8 mouse cellular contexts compared by ENCODE assay signal in the genomic region with DNA sequence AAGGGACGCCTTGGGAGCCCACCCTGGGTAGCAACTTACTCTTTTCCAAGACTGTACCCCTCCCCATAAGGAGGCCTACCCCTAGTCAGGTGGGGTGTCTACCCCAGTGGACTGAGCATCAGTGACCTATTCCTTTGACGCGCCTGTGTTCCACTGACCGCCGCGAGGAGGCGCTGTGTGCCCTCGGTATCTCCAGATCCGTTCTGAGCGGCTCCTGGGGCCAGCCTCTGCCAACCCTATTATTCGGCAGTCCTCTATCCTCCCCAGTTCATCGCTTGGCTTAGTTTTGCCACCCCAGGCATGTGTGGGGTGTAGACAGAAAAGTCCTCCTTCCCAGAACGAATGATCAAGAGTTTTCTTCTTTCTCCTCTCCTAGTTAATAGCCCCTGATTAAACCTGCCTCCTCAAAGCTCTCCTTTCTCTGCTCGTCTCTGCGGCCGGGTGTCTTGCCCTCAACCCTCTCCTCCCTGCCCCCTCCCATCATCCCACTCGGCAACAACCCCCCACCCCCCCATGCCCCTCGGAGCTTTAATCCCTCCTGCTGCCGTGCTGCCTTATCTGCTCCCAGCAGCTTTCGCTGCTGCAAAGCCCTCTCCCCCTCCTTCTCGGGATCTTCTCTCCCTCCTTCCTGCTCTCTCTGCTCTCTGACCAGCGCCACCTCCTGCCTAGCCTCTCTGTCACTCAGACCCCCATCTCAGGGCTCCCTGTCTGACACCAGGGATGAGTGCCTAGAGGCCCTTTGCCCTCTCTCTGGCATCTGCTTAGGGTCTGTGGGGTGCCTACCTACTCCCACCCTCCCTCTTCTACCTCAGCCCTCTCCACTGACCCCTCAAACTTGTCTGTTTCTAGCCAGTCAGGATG. TPM values are rescaled to one million over a fixed set of nuclear protein-coding genes. Genes with fewer than 3 reads are reported as not detected.
DNase-seq lines count a peak whose midpoint lies in the region; ATAC-seq and TF ChIP-seq lines count a peak whose summit lies in the region.

No protein-coding gene starts in this region.

- no peak overlapping the region for H3K9ac ChIP-seq in intestine, embryonic 14.5 days (ENCODE audit: low read length)
- H3K9ac ChIP-seq in midbrain, embryonic 11.5 days (ENCODE audit: low read length) = peak overlapping the region; percentile 41

- peaks cover 50% of the 10 kb centered on the region for H3K27me3 ChIP-seq in intestine, embryonic 14.5 days (replicated peaks; ENCODE audit: control insufficient read depth, insufficient read depth, low read length)
- H3K27me3 ChIP-seq in limb, embryonic 10.5 days (ENCODE audit: low read depth, poor library complexity, severe bottlenecking) = peaks cover 91% of the 10 kb centered on the region
- H3K27me3 ChIP-seq in midbrain, embryonic 11.5 days (ENCODE audit: control insufficient read depth, insufficient read depth, low read length) = peaks cover 16% of the 10 kb centered on the region
- H3K27me3 ChIP-seq in spleen, adult 2 months (ENCODE audit: control insufficient read depth, insufficient read depth, low read length) = peaks cover 26% of the 10 kb centered on the region

- H3K4me2 ChIP-seq in intestine, embryonic 14.5 days (ENCODE audit: low read length) = peak overlapping the region; percentile 49
- H3K4me2 ChIP-seq in midbrain, embryonic 11.5 days = peak overlapping the region; percentile 40

- H3K27ac ChIP-seq in intestine, embryonic 14.5 days (ENCODE audit: low read depth) = 0 out of 2 replicates have a peak overlapping the region, but pooled peaks have one; percentile 22
- peak overlapping the region; percentile 65 for H3K27ac ChIP-seq in limb, embryonic 10.5 days
- peak overlapping the region; percentile 91 for H3K27ac ChIP-seq in midbrain, embryonic 11.5 days (ENCODE audit: low read depth, low read length)
- no peak overlapping the region for H3K27ac ChIP-seq in spleen, adult 2 months (ENCODE audit: insufficient read depth, low read length)

- DNase-seq in ovary, postnatal 14 days (ENCODE audit: low spot score) = peak; percentile 74
- DNase-seq in ovary, adult 18-20 months (ENCODE audit: low spot score) = no peak
- peak; percentile 93 for DNase-seq in embryo, embryonic 10 days (ENCODE audit: low spot score)
- DNase-seq in gastrocnemius, postnatal 36 days = peak; percentile 67 to 76
- peak; percentile 90 for DNase-seq in intestine, embryonic 14.5 days (ENCODE audit: low spot score)
- peak; percentile 91 for DNase-seq in limb, embryonic 10.5 days (ENCODE audit: low spot score)
- peak; percentile 98 for DNase-seq in midbrain, embryonic 11.5 days (ENCODE audit: low spot score, missing footprints)
- peak; percentile 14 to 64 for DNase-seq in spleen, adult 2 months (ENCODE audit: low read depth in 1 of 2, low spot score in 2 of 2)

- peaks cover 28% of the 10 kb centered on the region for H3K4me1 ChIP-seq in intestine, embryonic 14.5 days (replicated peaks; ENCODE audit: control insufficient read depth, insufficient read depth, low read length)
- H3K4me1 ChIP-seq in limb, embryonic 10.5 days = peaks cover 91% of the 10 kb centered on the region
- peaks cover 86% of the 10 kb centered on the region for H3K4me1 ChIP-seq in midbrain, embryonic 11.5 days (ENCODE audit: control insufficient read depth, insufficient read depth, low read length)
- H3K4me1 ChIP-seq in spleen, adult 2 months (ENCODE audit: control insufficient read depth, insufficient read depth, insufficient read length) = peaks cover 14% of the 10 kb centered on the region

- no peaks in the 10 kb centered on the region for H3K36me3 ChIP-seq in intestine, embryonic 14.5 days (ENCODE audit: control insufficient read depth, insufficient read depth, low read length)
- H3K36me3 ChIP-seq in limb, embryonic 10.5 days = peaks cover 1% of the 10 kb centered on the region; the same call in 1 of the 2 replicates
- H3K36me3 ChIP-seq in midbrain, embryonic 11.5 days (ENCODE audit: control insufficient read depth, insufficient read depth, low read length) = no peaks in the 10 kb centered on the region
- 0 out of 2 replicates have a peak, but pooled peaks cover 2% of the 10 kb centered on the region for H3K36me3 ChIP-seq in spleen, adult 2 months (ENCODE audit: control insufficient read depth, insufficient read depth, low read length)

- peak overlapping the region; percentile 8 for H3K4me3 ChIP-seq in intestine, embryonic 14.5 days (ENCODE audit: low read depth, low read length)
- peak overlapping the region; percentile 41 for H3K4me3 ChIP-seq in limb, embryonic 10.5 days
- H3K4me3 ChIP-seq in midbrain, embryonic 11.5 days (ENCODE audit: low read depth, low read length) = peak overlapping the region; percentile 20
- H3K4me3 ChIP-seq in spleen, adult 2 months (ENCODE audit: extremely low read depth, insufficient read depth, insufficient read length) = no peak overlapping the region; the same call in 1 of the 2 replicates

- intact Hi-C loops in gastrocnemius, postnatal 36 days (cut with DNase I) = no loop called here

- H3K9me3 ChIP-seq in intestine, embryonic 14.5 days (ENCODE audit: control insufficient read depth, low read length) = no peaks in the 10 kb centered on the region
- no peaks in the 10 kb centered on the region for H3K9me3 ChIP-seq in limb, embryonic 10.5 days (replicated peaks)
- H3K9me3 ChIP-seq in midbrain, embryonic 11.5 days (ENCODE audit: control insufficient read depth, low read length) = no peaks in the 10 kb centered on the region

- 2% methylated on average over 22 of the region's 22 CpGs for WGBS in intestine, embryonic 14.5 days
- under 1% methylated on average over 22 of the region's 22 CpGs for WGBS in limb, embryonic 10.5 days
- under 1% methylated on average over 22 of the region's 22 CpGs for WGBS in midbrain, embryonic 11.5 days
- under 1% methylated on average over 22 of the region's 22 CpGs for WGBS in spleen, adult 2 months

- ATAC-seq in intestine, embryonic 14.5 days (replicated peaks; ENCODE audit: low FRiP score, low TSS enrichment, low read depth) = peak; percentile 25; the same call in 1 of the 2 replicates
- peak; percentile 43 for ATAC-seq in midbrain, embryonic 11.5 days (ENCODE audit: low FRiP score)

- no peak for TF ChIP-seq POLR2A in spleen, adult 2 months (IDR thresholded peaks at IDR 0.05; ENCODE audit: low read depth, low read length)

- peak; percentile 95 for TF ChIP-seq CTCF in spleen, adult 2 months (IDR thresholded peaks at IDR 0.05; ENCODE audit: extremely low read depth, insufficient read depth, insufficient read length, insufficient replicate concordance)

RNA-seq across cellular contexts. Expression of a gene that starts 4.3 kb away (rescaled TPM):
- not detected for total RNA-seq in gastrocnemius, postnatal 36 days (2021)
- polyA plus RNA-seq in intestine, embryonic 14.5 days (2014; fragmentation: Nextera tagmentation; extraction: Ambion mirVana) = 0.47 and 1.0 TPM in 2 replicates
- polyA plus RNA-seq in limb, embryonic 10.5 days (2016; fragmentation: Nextera tagmentation; extraction: Ambion mirVana) = 0.31 and 0.59 TPM in 2 replicates
- polyA plus RNA-seq in midbrain, embryonic 11.5 days (2014; fragmentation: Nextera tagmentation; extraction: Ambion mirVana) = 4.6 and 5.9 TPM in 2 replicates
- 0.02 and 0.05 TPM in 2 replicates for polyA plus RNA-seq in spleen, adult 2 months (2012; rRNA removed)

RNA-seq across cellular contexts. Expression of a gene that starts 10.3 kb away (rescaled TPM):
- total RNA-seq in gastrocnemius, postnatal 36 days (2021) = 10 to 100 TPM; 35.4 to 35.5 TPM
- 69.4 and 72.1 TPM in 2 replicates for polyA plus RNA-seq in intestine, embryonic 14.5 days (2014; fragmentation: Nextera tagmentation; extraction: Ambion mirVana)
- polyA plus RNA-seq in limb, embryonic 10.5 days (2016; fragmentation: Nextera tagmentation; extraction: Ambion mirVana) = 50.4 and 61.7 TPM in 2 replicates
- polyA plus RNA-seq in midbrain, embryonic 11.5 days (2014; fragmentation: Nextera tagmentation; extraction: Ambion mirVana) = 56.1 and 56.4 TPM in 2 replicates
- polyA plus RNA-seq in spleen, adult 2 months (2012; rRNA removed) = 85.1 and 101 TPM in 2 replicates

RNA-seq across cellular contexts. Expression of a gene that starts 33.1 kb away (rescaled TPM):
- 1 to 10 TPM; 6.2 to 7.0 TPM for total RNA-seq in gastrocnemius, postnatal 36 days (2021)
- polyA plus RNA-seq in intestine, embryonic 14.5 days (2014; fragmentation: Nextera tagmentation; extraction: Ambion mirVana) = 36.7 and 42.8 TPM in 2 replicates
- polyA plus RNA-seq in limb, embryonic 10.5 days (2016; fragmentation: Nextera tagmentation; extraction: Ambion mirVana) = 23.7 and 28.8 TPM in 2 replicates
- 15.2 and 20.8 TPM in 2 replicates for polyA plus RNA-seq in midbrain, embryonic 11.5 days (2014; fragmentation: Nextera tagmentation; extraction: Ambion mirVana)
- 30.4 and 40.6 TPM in 2 replicates for polyA plus RNA-seq in spleen, adult 2 months (2012; rRNA removed)

RNA-seq across cellular contexts. Expression of a gene that starts 33.4 kb away (rescaled TPM):
- total RNA-seq in gastrocnemius, postnatal 36 days (2021) = under 1 TPM; 0.12 to 0.26 TPM
- polyA plus RNA-seq in intestine, embryonic 14.5 days (2014; fragmentation: Nextera tagmentation; extraction: Ambion mirVana) = 1.9 and 2.6 TPM in 2 replicates
- 0.35 and 0.69 TPM in 2 replicates for polyA plus RNA-seq in limb, embryonic 10.5 days (2016; fragmentation: Nextera tagmentation; extraction: Ambion mirVana)
- 11.6 and 13.0 TPM in 2 replicates for polyA plus RNA-seq in midbrain, embryonic 11.5 days (2014; fragmentation: Nextera tagmentation; extraction: Ambion mirVana)
- 2.6 and 3.6 TPM in 2 replicates for polyA plus RNA-seq in spleen, adult 2 months (2012; rRNA removed)
